Mouse (Mus musculus) cerebellum, adult 2 months (tissue): ENCODE data around the gene Aff3.

Experiments
- CTCF ChIP-seq: fragments of 200-500 bp; IDR thresholded peaks from 2 replicates; pipeline ENCODE4 v1.5.1; 2011; ENCODE audit warnings: low read depth, mild to moderate bottlenecking, control low read depth, low read length, moderate library complexity, borderline replicate concordance; ENCODE audit not compliant: insufficient read depth
- POLR2A ChIP-seq: fragments of 200-500 bp; IDR thresholded peaks from 2 replicates; pipeline ENCODE4 v1.6.1; 2011; ENCODE audit warnings: low read length, control low read depth, borderline replicate concordance; ENCODE audit not compliant: insufficient read depth

DNA sequence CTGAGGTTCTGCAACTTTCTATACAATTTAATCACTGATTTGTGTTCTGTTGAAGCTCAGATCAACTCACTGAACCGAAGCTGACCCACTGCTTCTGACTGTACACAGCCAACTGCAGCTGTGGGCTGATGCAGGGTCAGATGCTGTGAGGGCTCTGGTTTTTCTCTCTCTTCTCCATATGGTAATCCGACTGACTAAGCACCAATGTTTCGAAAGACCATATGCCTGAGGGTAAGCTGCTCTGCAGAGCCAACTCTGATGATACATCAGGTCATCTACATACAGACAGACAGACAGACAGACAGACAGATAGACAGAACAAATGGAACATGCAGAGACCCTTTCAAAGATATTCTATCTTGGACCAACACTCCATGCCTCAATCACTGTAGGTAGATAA lies 110.2 kb downstream of the Aff3 start:
- TF ChIP-seq CTCF: no peak
- no peak for TF ChIP-seq POLR2A
